Mouse (Mus musculus) right cerebral cortex, adult 18-20 months (tissue): ENCODE data around the gene Rfx5.

Experiments
- DNase-seq: peaks from one replicate; pipeline ENCODE4 v3.0.0; 2022; ENCODE audit warnings: mixed read lengths

Rfx5 gene

DNA sequence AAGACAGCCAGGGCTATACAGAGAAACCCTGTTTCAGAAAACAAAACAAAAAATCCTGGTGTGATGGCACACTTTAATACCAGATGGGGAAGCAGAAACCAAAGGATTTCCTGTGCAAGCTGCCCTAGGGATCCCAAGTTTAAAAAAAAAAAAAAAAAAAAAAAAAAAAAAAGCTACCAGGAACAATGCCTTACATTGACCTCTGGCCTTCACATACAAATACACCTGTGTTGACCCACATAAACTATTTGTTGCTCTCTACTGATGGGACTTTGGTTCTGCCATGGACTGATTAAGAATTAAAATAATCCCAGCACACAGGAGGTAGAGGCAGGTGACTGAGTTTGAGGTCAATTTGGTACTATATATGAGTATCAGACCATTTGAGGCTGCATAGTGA lies 49.4 kb downstream of the Rfx5 start:
- DNase-seq = no peak

DNA sequence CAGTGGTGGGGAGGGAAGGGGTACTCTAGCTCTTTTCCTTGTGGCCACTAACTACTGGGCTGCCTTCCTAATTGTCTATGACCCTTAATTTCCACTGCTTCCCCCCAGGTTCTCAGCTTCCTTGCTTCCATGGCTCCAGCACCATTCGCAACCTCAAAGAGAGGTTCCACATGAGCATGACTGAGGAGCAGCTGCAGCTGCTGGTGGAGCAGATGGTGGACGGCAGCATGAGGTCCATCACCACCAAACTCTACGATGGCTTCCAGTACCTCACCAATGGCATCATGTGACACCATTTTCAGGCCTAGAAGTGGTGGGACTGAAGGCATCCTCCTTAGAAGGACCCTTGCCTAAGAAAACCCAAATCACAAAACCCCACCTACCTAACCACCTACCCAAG lies 51.8 kb downstream of the Rfx5 start:
- DNase-seq = no peak

DNA sequence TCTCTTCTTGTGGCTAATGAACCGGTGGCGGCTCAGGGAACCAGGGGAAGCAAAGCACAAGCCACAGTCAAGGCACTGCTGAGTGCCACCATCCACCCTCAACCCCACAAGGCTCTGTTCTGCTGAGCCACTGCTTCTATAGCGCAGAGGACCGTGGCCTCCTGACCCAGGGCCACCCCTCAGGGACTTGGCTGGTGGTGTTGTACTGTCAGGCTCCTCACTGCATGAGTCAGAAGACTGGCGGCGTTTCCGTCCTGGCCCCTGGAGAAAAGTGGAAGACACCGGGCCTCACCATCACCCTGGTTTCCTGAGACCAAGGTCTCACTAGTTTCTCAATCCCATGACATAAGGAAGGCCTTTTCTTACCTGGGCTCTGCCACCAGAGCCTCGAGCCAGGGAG lies 53.8 kb downstream of the Rfx5 start:
- no peak for DNase-seq

- no peak for DNase-seq
Measured at GRCm38 (mm10) chr3:95010396-95010795, 56.5 kb downstream of the Rfx5 start.
